Mouse (Mus musculus) cerebellum, postnatal 25 days (tissue): ENCODE results near the gene Nrg4.
"Not testable (repeated sequence)": the region's sequence is repeated elsewhere in the genome, so short reads cannot be mapped to it uniquely, and the experiment has no call there.

Experiments used
- DNase-seq, 2 experiments: peaks; one replicate each; pipeline ENCODE4 v3.0.0; 2021; ENCODE audit warnings: mixed read lengths in 2 of 2

Gene Nrg4

DNA sequence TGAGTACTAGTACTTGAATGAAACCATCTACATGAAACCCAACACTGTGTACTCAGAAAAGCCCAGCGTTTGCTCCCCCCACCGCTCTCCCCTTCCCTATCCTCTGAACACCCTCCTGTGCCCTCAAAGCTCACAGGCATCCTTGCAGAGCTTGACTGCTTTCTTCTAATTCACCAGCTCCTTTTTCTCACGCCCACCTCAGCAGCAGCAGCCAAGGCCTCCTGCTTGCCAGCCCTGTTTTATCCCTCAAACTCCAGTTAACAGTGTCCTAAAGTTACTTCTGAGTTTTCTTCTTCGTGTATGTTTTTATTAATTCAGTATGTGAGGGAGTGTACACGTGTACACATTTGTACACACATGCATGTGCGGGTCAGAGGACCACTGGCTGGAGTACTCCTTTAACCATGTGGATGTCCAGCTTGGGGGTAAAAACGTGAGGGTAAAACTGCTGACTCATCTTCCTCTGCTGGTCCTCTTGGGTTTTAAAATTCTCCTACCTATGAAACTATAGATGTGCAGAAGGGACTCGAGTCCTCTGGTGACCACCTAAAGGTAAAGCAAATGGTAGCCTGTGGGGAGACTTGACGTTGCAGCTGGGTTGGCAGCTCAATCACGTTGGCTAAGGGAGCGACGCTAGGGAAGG is 12.9 kb downstream of the Nrg4 start:
- DNase-seq: no peak

DNA sequence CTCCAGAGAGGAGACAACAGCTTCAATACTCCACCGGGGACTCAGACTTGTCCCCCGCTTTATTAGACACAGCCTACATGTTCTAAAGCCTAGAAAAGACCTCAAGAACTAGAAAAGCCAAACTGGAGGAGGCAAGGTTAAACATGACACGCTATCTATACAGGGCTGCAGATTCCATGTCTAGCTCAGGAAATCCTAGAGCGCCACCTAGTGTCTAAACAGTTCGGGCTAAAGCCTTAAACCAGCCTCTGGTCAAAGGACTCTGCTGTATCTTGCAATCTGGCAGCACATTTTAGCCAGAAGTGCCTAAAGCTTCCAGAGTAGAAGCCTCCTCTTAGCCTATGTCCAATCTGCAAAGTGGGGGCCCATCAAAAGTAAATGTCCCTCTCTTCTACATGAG is 15.1 kb downstream of the Nrg4 start:
- peak; percentile 80 to 88 for DNase-seq

GRCm38 (mm10) chr9:55308455-55308854 is 18.2 kb downstream of the Nrg4 start:
- DNase-seq: no peak

GRCm38 (mm10) chr9:55307557-55307956 is 19.1 kb downstream of the Nrg4 start:
- no peak for DNase-seq

- DNase-seq: no peak
Observed at GRCm38 (mm10) chr9:55307066-55307465, 19.6 kb downstream of the Nrg4 start.

GRCm38 (mm10) chr9:55296221-55296620 is 30.4 kb downstream of the Nrg4 start:
- no peak for DNase-seq

DNA sequence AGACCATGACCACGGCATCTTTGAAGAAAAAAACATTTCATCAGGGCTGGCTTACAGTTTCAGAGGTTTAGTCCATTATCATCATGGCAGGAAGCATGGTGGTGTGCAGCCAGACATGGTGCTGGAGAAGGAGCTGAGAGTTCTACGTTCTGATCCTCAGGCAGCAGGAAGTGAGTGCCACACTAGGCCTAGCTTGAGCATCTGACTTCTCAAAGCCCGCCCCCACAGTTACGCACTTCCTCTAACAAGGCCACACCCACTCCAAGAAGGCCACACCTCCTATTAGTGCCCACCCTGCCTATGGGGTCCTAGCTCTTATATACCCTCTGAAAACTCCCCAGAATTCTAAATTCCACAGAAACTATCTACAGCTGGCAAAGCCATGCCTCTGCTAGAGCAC is 34.7 kb downstream of the Nrg4 start:
- no peak for DNase-seq

DNA sequence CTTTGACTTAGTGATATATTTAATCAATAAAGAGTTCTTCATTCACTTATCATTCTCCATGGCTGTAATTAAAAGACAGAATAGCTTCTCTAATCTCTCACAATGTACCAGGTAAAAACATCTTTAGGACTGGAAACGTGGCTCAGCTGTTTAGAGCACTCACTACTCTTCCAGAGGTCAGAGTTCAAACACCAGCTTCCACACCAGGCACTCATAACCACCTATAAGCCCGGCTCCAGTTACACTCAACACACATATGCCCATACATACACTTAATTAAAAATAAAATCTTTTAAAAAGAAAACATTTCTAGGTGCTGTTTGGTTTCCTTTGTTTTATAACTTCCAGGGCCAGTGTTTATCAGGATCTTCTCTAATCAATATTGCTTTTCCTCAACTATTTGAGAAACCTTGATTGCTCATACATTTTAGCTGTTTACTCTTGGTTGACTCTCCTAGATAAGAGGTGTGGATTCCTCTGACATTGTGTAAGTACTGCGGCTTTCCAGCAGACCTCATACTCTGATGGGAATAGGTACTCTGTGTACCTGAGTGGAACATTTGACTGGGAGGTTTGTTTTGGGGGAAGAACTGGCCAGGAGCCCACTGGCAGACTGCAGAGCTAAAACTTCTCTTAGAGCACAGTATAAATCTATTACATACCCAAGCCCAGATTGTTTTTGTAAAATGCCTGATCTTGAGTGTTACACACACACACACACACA is 37.0 kb downstream of the Nrg4 start:
- no peak for DNase-seq

DNA sequence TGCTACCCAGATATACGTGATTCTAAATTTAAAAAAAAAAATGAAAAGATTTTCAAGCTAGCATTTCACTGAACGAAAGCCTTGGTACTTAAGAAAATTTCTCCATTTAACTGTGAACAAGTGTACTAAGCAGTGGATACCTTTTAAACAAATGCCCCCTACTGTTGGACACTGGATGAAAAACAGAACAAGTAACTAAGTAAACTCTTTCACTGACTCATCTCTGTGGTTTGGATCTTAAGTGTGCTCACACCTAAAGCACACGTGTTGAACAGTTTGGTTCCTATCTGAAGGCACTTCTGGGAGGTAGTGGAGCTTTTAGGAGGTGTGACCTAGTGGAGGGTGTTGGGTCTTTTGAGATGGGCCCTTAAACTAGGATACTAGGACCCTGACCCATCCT is 41.4 kb downstream of the Nrg4 start:
- no peak for DNase-seq

DNA sequence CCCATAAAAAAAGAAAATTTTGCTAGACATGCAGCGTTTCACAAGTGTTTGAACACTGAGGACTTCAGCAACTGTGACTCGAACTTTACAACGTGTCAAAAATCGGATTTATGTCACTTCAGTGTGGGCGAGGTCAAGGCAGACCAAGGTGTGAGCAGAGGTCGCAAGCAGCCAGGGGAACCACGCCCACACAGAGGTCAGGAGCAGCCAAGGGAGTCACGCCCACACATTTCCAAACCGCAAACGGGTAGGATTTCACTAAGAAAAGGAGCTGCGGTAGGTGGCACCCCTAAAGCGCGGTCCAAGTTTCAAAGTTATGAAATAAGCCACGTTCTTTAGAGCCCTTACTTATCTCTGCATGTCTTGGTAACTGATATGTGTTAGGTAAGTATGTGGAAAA is 43.1 kb downstream of the Nrg4 start:
- DNase-seq: no peak

GRCm38 (mm10) chr9:55279114-55279825 is 47.4 kb downstream of the Nrg4 start:
- DNase-seq: no peak

GRCm38 (mm10) chr9:55277562-55277961 is 49.1 kb downstream of the Nrg4 start:
- DNase-seq: peak; percentile 82 to 90

DNA sequence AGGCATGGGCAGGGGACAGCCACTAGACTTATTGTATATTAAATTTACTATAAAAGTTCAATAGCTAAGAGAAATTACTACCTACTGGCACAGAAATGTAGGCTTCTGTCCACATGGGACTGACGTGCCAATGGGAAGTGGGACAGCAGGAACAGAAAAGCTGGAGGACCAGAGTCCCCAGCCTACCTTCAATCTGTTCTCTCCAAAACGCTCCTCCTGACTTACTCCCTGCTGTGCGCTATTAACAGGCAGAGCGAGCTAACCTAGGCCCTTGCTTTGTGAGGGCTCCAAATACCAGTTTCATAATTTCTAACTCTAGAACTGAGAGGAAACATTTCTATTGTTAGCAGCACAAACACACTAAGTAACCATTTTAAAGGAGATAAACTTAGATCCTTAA is 52.7 kb downstream of the Nrg4 start:
- DNase-seq: peak; percentile 70 to 82

DNA sequence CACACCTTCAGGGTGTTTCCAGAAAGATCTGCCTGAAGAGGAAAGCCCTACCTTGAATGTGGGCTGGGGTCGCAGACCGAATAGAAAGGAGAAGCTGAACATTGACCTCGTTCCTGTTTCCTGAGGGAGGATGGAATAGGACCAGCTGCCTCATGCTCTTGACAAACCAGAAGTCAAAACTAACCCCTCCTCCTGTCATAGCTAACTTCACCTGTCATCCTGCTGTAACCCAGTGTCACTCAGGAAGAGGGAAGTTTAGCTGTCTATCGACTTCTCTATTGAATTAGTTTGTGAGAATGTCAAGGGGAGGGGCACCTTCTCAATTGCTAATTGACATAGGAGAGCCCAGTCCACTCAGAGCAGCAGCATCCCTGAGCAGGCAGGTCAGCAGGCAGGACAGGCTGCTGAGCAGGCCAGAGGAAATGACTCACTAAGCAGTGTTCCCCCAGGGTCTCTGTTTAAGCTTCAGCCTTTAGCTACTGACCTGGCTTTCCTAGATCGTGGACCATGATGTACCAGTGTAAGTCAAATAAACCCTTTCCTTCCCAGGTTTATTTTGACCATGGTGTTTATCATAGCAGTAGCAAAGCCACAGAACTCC is 54.6 kb downstream of the Nrg4 start:
- peak; percentile 7 to 22 for DNase-seq

DNA sequence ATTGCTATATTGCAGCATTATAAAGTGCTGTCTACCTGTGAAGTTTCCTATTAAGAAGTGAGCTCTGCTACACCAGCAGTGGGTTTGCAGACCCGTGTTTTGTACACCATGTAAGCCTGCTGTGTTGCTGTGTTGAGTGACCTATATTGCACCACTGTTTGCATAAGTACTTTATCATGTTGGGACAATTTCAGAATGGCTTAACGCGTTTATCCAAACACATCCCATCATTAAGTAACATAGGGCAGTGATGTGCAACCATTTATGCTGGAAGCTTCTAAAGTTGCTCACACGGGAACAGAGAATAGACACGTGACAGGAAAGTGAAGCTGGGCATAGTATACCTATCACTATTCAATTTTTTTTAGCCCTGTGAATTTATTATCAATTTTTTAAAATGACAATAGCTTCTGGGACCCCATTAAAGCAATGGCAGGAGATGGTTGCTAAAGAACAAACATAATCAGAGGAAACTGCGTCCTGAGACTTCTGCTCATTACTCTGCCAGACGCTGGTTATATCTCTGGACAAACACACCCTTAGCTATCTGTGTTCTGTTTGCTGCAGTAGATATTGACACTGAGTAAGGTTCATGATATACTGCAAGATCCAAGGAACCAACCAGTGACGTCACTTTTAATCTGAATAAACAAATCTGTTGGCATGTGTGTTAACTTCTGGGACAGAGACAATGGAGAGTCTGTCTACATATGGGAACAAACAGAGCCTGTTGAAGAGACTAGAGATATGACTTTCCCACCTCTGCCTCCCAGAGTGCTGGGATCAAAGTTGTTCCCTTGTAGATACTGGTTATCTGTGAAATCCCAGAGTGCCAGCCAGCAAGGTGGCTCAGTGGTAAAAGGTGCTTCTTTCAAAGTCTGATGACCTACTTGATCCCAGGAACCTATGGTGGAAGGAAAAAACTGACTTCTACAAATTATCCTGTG is 62.0 kb downstream of the Nrg4 start:
- no peak for DNase-seq

DNA sequence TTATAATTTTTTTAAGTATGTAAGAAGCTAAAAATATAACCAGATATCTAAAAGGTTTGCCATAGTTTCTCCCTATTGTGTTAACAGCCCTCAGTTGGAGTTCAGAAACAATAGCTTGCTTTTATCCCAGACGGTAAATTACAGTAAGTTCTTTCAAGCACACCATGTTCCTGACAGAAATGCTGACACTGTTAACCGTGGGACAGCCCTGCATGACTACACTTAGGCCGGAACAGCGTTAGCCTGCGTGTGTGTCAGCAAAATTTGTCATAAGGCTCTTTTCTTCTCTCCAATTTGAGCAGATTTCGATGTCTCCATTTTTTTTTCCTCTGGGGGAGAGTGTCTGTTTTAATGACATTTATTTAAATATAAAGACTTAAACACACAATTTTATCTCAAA is 66.9 kb downstream of the Nrg4 start:
- no peak for DNase-seq

DNA sequence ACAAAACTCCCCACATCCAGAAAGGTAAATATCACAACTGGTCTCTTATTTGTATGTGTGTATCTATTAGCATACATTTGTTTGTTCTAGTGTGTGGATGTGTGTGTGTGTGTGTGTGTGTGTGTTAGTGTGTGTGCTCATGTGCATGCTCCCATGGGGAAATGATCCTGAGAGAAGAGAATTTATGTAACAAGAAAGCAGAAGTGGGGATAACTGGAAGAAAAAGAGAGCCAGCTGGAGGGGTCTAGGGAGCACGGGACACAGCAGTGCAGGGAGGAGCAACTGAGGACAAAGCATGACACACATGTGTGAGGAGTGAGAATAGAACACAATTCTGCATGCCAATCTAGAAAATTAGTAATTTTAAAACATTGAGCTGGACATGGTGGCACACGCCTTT is 69.5 kb downstream of the Nrg4 start:
- no peak for DNase-seq

- DNase-seq: no peak
Observed at GRCm38 (mm10) chr9:55255604-55256003, 71.0 kb downstream of the Nrg4 start.

GRCm38 (mm10) chr9:55255056-55255455 is 71.6 kb downstream of the Nrg4 start:
- DNase-seq: no peak

DNA sequence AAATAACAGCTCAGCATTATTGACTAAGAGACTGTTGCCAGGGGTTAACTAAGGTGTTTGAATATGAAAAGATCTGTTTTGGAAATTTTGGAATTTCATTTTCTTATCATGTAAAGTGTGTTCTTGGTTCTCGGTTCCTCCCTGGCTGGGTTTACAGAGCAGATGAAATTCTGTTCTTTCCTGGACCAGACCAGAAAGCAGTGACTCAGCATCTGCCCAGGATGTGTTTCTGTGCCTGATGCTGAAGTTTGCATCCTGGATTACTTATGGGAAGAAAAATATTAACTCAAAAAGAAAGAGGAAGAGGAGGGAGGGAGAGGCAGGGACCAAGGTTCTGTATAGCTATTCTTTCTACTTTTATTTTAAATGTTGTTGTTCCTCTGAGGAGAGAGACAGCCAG is 72.8 kb downstream of the Nrg4 start:
- DNase-seq: no peak

DNA sequence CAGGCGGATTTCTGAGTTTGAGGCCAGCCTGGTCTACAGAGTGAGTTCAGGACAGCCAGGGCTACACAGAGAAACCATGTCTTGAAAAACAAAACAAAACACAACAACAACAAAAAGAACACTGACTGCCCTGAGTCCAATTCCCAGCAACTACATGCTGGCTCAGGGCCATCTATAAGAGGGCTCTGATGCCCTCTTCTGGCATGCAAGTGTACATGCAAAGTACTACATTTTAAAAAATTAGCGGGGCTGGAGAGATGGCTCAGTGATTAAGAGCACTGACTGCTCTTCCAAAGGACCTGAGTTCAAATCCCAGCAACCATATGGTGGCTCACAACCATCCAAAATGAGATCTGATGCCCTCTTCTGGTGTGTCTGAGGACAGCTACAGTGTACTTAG is 74.5 kb downstream of the Nrg4 start:
- DNase-seq: not testable (repeated sequence)

DNA sequence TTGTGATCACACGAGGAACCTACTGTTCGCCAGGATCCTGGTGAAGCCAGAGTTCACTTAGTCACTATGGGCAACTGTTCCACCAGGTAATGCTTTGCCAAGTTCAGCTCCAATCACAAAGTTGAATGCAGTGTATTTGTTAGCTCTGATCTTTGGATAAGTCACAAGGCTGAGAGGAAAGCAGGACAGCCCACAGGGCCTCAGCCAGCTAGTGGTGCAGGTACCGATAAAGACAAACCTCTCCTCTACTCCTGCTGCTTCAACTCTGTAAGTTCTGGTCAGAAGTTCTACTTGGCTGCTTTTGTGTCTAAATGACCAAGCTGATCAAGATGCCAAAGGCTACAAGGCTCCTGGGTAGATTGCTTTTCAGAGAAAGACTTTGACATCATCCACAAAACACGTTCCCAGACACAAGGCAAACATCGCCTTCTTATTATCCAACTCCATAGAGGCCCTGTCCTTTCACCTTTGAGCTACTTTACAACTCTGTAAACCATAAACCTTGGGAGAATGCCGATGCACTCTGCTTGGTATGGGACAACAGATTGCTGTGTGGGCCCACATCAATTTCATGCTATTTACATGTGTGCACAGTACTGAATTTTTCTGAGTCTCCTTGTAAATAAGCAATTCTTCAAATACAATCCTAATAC is 75.9 kb downstream of the Nrg4 start:
- DNase-seq: no peak
